Mouse (Mus musculus): ENCODE measurements at regions not wholly inside any gene's neighbourhood (a gene's known extent, or its start where the extent isn't known, plus 50 kb on each side); places are given as distances from the start of the nearest gene placed in this dataset.

DNA sequence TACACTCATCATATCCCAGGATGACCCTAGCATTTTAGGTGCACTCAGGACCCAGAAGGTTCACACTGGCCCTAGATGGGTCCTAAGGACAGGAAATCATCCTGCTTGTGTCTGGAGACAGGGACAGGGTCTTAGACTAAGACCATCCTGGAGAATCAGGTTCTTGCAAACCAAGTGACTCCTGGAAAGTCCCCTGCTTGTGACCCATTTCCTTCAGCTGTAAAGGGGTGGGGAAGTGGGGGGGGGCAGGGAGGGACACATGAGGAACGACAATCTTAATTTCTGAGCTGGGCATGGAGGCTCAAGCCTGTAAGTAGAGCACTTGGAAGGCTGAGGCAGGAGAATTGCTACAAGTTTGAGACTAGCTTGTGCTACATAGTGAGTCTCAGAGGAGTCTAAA is 88.2 kb upstream of the Haao start:
- no peaks in the 10 kb centered on the region for H3K27me3 ChIP-seq (replicated peaks; ENCODE audit: control insufficient read depth, insufficient read depth, low read length)
- H3K9me3 ChIP-seq (ENCODE audit: control insufficient read depth, low read length): no peaks in the 10 kb centered on the region
- H3K36me3 ChIP-seq (ENCODE audit: control insufficient read depth, insufficient read depth, low read length): no peaks in the 10 kb centered on the region
- no peak for ATAC-seq
- no peak overlapping the region for H3K4me3 ChIP-seq (ENCODE audit: low read length)
- no peak overlapping the region for H3K4me2 ChIP-seq (ENCODE audit: low read length)
- H3K4me1 ChIP-seq (ENCODE audit: control insufficient read depth, insufficient read depth, low read depth, low read length): peaks cover 14% of the 10 kb centered on the region
- H3K9ac ChIP-seq (ENCODE audit: low read depth, low read length): no peak overlapping the region
- WGBS: 75% methylated on average over 1 of the region's 1 CpGs
- no peak overlapping the region for H3K27ac ChIP-seq (ENCODE audit: low read depth, low read length)

DNA sequence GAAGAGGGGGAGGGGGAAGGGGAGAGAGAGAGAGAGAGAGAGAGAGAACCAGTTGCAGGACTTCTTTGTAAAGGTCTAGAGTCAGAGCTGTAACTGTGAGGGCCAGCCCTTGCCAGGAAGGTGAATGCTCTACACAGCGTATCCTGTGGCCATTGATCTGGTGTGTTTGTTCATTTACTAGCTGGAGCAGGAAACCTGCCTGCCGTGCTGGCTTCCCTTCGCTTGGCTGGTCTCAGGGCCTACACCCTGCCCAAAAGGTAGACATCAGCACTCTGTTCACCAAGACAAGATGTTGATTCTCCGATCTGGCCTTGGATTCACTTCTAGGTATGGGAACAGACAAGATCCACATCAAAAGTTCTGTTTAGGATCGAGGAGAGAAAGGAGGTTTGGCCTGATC is 87.5 kb upstream of the Haao start:
- no peaks in the 10 kb centered on the region for H3K9me3 ChIP-seq (ENCODE audit: control insufficient read depth, low read length)
- no peak overlapping the region for H3K4me2 ChIP-seq (ENCODE audit: low read length)
- no peaks in the 10 kb centered on the region for H3K27me3 ChIP-seq (replicated peaks; ENCODE audit: control insufficient read depth, insufficient read depth, low read length)
- no peak overlapping the region for H3K27ac ChIP-seq (ENCODE audit: low read depth, low read length)
- ATAC-seq: no peak
- no peak overlapping the region for H3K9ac ChIP-seq (ENCODE audit: low read depth, low read length)
- H3K36me3 ChIP-seq (ENCODE audit: control insufficient read depth, insufficient read depth, low read length): no peaks in the 10 kb centered on the region
- H3K4me1 ChIP-seq (ENCODE audit: control insufficient read depth, insufficient read depth, low read depth, low read length): peaks cover 14% of the 10 kb centered on the region
- WGBS: 80% methylated on average over 5 of the region's 5 CpGs
- H3K4me3 ChIP-seq (ENCODE audit: low read length): no peak overlapping the region

DNA sequence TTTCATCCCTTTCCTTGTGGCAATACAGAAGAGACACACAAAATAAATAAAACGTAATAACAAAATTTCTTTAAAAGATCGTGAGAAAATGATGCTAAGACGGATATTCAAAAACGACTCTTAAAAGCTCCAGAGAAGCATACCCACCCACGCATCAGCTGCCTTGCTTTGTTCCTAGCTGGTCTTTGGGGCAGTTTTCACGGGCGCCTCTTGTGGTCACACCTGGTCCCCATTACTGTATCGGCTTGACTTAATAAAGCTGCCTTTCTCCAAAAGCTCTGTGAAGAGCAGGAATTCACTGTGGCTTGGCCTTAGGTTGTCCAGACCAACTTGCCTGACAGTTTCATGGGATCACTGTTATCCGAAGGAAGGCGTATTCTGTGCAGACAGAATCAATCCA is 86.0 kb upstream of the Haao start:
- Histone ChIP-seq H3K4me1 (ENCODE audit: control insufficient read depth, insufficient read depth, low read depth, low read length) (peaks cover 8% of the 10 kb centered on the region), H3K9me3 (ENCODE audit: control insufficient read depth, low read length) (no peaks in the 10 kb centered on the region), H3K27me3 (replicated peaks; ENCODE audit: control insufficient read depth, insufficient read depth, low read length) (no peaks in the 10 kb centered on the region), H3K27ac (ENCODE audit: low read depth, low read length) (no peak overlapping the region), H3K4me2 (ENCODE audit: low read length) (no peak overlapping the region), H3K36me3 (ENCODE audit: control insufficient read depth, insufficient read depth, low read length) (no peaks in the 10 kb centered on the region), H3K4me3 (ENCODE audit: low read length) (no peak overlapping the region), H3K9ac (ENCODE audit: low read depth, low read length) (no peak overlapping the region)
- no peak for ATAC-seq
- 88% methylated on average over 10 of the region's 10 CpGs for WGBS

DNA sequence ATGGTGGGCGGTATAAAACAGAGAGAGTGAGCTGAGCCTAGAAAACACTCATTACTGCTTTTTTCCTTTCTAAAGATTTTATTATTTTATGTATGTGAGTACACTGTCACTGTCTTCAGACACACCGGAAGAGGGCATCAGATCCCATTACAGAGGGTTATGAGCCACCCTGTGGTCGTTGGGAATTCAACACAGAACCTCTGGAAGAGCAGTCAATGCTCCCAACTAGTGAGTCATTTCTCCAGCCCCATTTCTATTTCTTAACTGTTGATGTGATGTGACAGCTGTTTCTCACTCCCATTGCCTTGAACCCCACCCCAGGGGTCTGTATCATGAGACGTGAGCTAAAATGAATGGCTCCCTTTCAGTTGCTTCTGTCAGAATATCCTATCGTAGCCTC is 82.6 kb upstream of the Haao start:
- no peak overlapping the region for H3K27ac ChIP-seq (ENCODE audit: low read depth, low read length)
- no peaks in the 10 kb centered on the region for H3K4me1 ChIP-seq (ENCODE audit: control insufficient read depth, insufficient read depth, low read depth, low read length)
- H3K4me3 ChIP-seq (ENCODE audit: low read length): no peak overlapping the region
- WGBS: 84% methylated on average over 5 of the region's 5 CpGs
- H3K9ac ChIP-seq (ENCODE audit: low read depth, low read length): no peak overlapping the region
- H3K36me3 ChIP-seq (ENCODE audit: control insufficient read depth, insufficient read depth, low read length): no peaks in the 10 kb centered on the region
- ATAC-seq: no peak
- no peaks in the 10 kb centered on the region for H3K9me3 ChIP-seq (ENCODE audit: control insufficient read depth, low read length)
- no peak overlapping the region for H3K4me2 ChIP-seq (ENCODE audit: low read length)
- no peaks in the 10 kb centered on the region for H3K27me3 ChIP-seq (replicated peaks; ENCODE audit: control insufficient read depth, insufficient read depth, low read length)

- no peaks in the 10 kb centered on the region for H3K4me1 ChIP-seq (ENCODE audit: control insufficient read depth, insufficient read depth, low read depth, low read length)
- H3K4me2 ChIP-seq (ENCODE audit: low read length): no peak overlapping the region
- no peak overlapping the region for H3K4me3 ChIP-seq (ENCODE audit: low read length)
- ATAC-seq: no peak
- H3K9me3 ChIP-seq (ENCODE audit: control insufficient read depth, low read length): no peaks in the 10 kb centered on the region
- 50% methylated on average over 6 of the region's 6 CpGs for WGBS
- H3K27ac ChIP-seq (ENCODE audit: low read depth, low read length): no peak overlapping the region
- no peaks in the 10 kb centered on the region for H3K36me3 ChIP-seq (ENCODE audit: control insufficient read depth, insufficient read depth, low read length)
- H3K9ac ChIP-seq (ENCODE audit: low read depth, low read length): no peak overlapping the region
- no peaks in the 10 kb centered on the region for H3K27me3 ChIP-seq (replicated peaks; ENCODE audit: control insufficient read depth, insufficient read depth, low read length)
Observed at GRCm38 (mm10) chr17:83927749-83928387, 80.1 kb upstream of the Haao start.

GRCm38 (mm10) chr17:83924259-83924922 is 76.6 kb upstream of the Haao start:
- H3K27ac ChIP-seq (ENCODE audit: low read depth, low read length): no peak overlapping the region
- 62% methylated on average over 16 of the region's 16 CpGs for WGBS
- H3K4me3 ChIP-seq (ENCODE audit: low read length): no peak overlapping the region
- H3K9me3 ChIP-seq (ENCODE audit: control insufficient read depth, low read length): no peaks in the 10 kb centered on the region
- H3K9ac ChIP-seq (ENCODE audit: low read depth, low read length): no peak overlapping the region
- no peaks in the 10 kb centered on the region for H3K27me3 ChIP-seq (replicated peaks; ENCODE audit: control insufficient read depth, insufficient read depth, low read length)
- H3K4me2 ChIP-seq (ENCODE audit: low read length): no peak overlapping the region
- ATAC-seq: no peak
- H3K36me3 ChIP-seq (ENCODE audit: control insufficient read depth, insufficient read depth, low read length): no peaks in the 10 kb centered on the region
- no peaks in the 10 kb centered on the region for H3K4me1 ChIP-seq (ENCODE audit: control insufficient read depth, insufficient read depth, low read depth, low read length)

GRCm38 (mm10) chr17:83920894-83921293 is 73.1 kb upstream of the Haao start:
- 76% methylated on average over 8 of the region's 8 CpGs for WGBS

GRCm38 (mm10) chr17:83920225-83920624 is 72.5 kb upstream of the Haao start:
- no peak overlapping the region for H3K4me2 ChIP-seq (ENCODE audit: low read length)
- no peaks in the 10 kb centered on the region for H3K27me3 ChIP-seq (replicated peaks; ENCODE audit: control insufficient read depth, insufficient read depth, low read length)
- H3K9me3 ChIP-seq (ENCODE audit: control insufficient read depth, low read length): no peaks in the 10 kb centered on the region
- WGBS: 76% methylated on average over 4 of the region's 4 CpGs
- no peak overlapping the region for H3K27ac ChIP-seq (ENCODE audit: low read depth, low read length)
- no peak for ATAC-seq
- peaks cover 4% of the 10 kb centered on the region; the same call in 1 of the 2 replicates for H3K4me1 ChIP-seq (ENCODE audit: control insufficient read depth, insufficient read depth, low read depth, low read length)
- no peak overlapping the region for H3K9ac ChIP-seq (ENCODE audit: low read depth, low read length)
- no peaks in the 10 kb centered on the region for H3K36me3 ChIP-seq (ENCODE audit: control insufficient read depth, insufficient read depth, low read length)
- H3K4me3 ChIP-seq (ENCODE audit: low read length): no peak overlapping the region

More at GRCm38 (mm10) chr17:83920894-83921293, 73.1 kb upstream of the Haao start:
- Histone ChIP-seq H3K27ac (ENCODE audit: low read depth, low read length) (no peak overlapping the region), H3K4me3 (ENCODE audit: low read length) (no peak overlapping the region), H3K36me3 (ENCODE audit: control insufficient read depth, insufficient read depth, low read length) (no peaks in the 10 kb centered on the region), H3K4me2 (ENCODE audit: low read length) (no peak overlapping the region), H3K27me3 (replicated peaks; ENCODE audit: control insufficient read depth, insufficient read depth, low read length) (no peaks in the 10 kb centered on the region), H3K9me3 (ENCODE audit: control insufficient read depth, low read length) (no peaks in the 10 kb centered on the region), H3K9ac (ENCODE audit: low read depth, low read length) (no peak overlapping the region), H3K4me1 (ENCODE audit: control insufficient read depth, insufficient read depth, low read depth, low read length) (peaks cover 4% of the 10 kb centered on the region; the same call in 1 of the 2 replicates)
- no peak for ATAC-seq

DNA sequence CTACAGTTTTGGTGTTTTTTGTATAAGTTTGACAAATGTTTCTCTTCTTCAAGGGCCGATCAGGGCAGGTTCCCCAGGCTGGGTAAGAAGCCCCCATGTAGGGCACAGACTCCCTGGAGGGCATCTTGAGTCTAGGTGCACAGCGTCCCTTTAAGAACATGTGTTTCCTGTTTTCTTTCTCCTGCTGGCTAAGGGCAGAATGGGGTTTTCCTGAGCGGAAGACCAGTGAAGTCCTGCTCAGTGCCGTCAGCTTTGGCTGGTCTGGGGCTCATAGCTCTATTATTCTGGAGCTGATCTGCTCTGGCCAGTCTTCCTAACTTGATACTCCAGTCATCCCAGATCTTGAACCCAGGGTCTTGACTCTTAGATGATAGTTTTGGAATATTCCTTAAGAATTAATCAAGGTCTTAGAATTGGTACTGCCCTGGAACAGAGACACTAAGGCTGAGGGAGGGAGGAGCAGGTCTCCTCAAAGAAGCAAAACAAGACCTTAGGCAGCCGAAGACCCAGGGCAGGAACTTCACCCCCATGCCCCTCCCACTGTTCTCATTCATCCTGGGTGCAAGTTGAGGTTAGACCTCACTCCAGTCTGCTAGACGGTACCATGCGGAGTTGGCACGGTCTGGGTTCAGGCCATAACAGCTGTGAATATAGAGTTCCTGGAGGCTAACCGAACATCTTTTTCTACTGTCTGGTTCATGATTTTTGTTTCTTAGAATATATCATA is 70.8 kb upstream of the Haao start:
- Histone ChIP-seq H3K4me1 (ENCODE audit: control insufficient read depth, insufficient read depth, low read depth, low read length) (peaks cover 4% of the 10 kb centered on the region; the same call in 1 of the 2 replicates), H3K27ac (ENCODE audit: low read depth, low read length) (no peak overlapping the region), H3K9ac (ENCODE audit: low read depth, low read length) (no peak overlapping the region), H3K4me2 (ENCODE audit: low read length) (no peak overlapping the region), H3K4me3 (ENCODE audit: low read length) (no peak overlapping the region), H3K36me3 (ENCODE audit: control insufficient read depth, insufficient read depth, low read length) (no peaks in the 10 kb centered on the region), H3K9me3 (ENCODE audit: control insufficient read depth, low read length) (no peaks in the 10 kb centered on the region), H3K27me3 (replicated peaks; ENCODE audit: control insufficient read depth, insufficient read depth, low read length) (no peaks in the 10 kb centered on the region)
- no peak for ATAC-seq
- WGBS: 78% methylated on average over 9 of the region's 9 CpGs

Measured in hindbrain, embryonic 16.5 days (tissue).